Mouse (Mus musculus): Measurements from ENCODE around the gene Chchd6. TPM values are rescaled to one million over a fixed set of nuclear protein-coding genes. Genes with fewer than 3 reads are reported as not detected.

Chchd6 gene
- polyA plus RNA-seq, 1 experiment = 47.9 TPM

DNA sequence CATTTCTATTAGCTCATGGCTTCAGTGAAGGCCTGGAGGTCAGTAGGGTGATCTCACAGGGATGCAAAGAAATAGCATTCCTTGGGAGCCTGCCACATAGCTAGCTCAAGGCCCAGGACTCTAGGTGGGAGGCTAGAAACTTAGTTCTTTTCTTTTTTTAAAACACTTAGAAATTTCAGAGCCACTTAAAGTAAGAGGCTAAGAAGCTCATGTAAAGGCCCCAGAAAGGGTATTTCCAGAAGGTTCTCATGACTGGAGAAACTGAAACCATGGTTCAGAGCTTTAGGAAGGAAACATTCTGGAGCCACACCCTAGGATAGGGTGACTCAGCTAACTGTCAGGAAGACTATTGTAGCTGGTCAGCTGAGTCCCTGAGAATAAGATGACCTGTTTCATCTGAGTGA, 182.0 kb downstream of the Chchd6 start:
- H3K27me3 ChIP-seq (ENCODE audit: control insufficient read depth, insufficient read depth, low read length) = no peaks in the 10 kb centered on the region
- no peak for DNase-seq
- no peak overlapping the region for H3K4me3 ChIP-seq (ENCODE audit: control insufficient read depth, insufficient read depth, low read length)
- no peak overlapping the region for H3K27ac ChIP-seq (ENCODE audit: control insufficient read depth, insufficient read depth, low read length)
- H3K4me1 ChIP-seq (replicated peaks; ENCODE audit: control insufficient read depth, insufficient read depth, low read length) = no peaks in the 10 kb centered on the region
- TF ChIP-seq CTCF (IDR thresholded peaks at IDR 0.05; ENCODE audit: borderline replicate concordance, control insufficient read depth, extremely low read depth, insufficient read depth, low read length, poor library complexity) = no peak
- TF ChIP-seq POLR2A (IDR thresholded peaks at IDR 0.05; ENCODE audit: control insufficient read depth, extremely low read depth, insufficient read depth, low read length, poor library complexity) = no peak
- H3K36me3 ChIP-seq (ENCODE audit: control insufficient read depth, insufficient read depth, low read length) = no peaks in the 10 kb centered on the region

GRCm38 (mm10) chr6:89412562-89412961, 182.9 kb downstream of the Chchd6 start:
- TF ChIP-seq CTCF (IDR thresholded peaks at IDR 0.05; ENCODE audit: borderline replicate concordance, control insufficient read depth, extremely low read depth, insufficient read depth, low read length, poor library complexity) (no peak), POLR2A (IDR thresholded peaks at IDR 0.05; ENCODE audit: control insufficient read depth, extremely low read depth, insufficient read depth, low read length, poor library complexity) (no peak)
- Histone ChIP-seq H3K36me3 (ENCODE audit: control insufficient read depth, insufficient read depth, low read length) (no peaks in the 10 kb centered on the region), H3K27me3 (ENCODE audit: control insufficient read depth, insufficient read depth, low read length) (no peaks in the 10 kb centered on the region), H3K27ac (ENCODE audit: control insufficient read depth, insufficient read depth, low read length) (no peak overlapping the region), H3K4me1 (replicated peaks; ENCODE audit: control insufficient read depth, insufficient read depth, low read length) (no peaks in the 10 kb centered on the region), H3K4me3 (ENCODE audit: control insufficient read depth, insufficient read depth, low read length) (no peak overlapping the region)
- DNase-seq = no peak
- WGBS = 85% methylated on average over 1 of the region's 1 CpGs

GRCm38 (mm10) chr6:89409041-89409440, 186.4 kb downstream of the Chchd6 start:
- Histone ChIP-seq H3K4me1 (replicated peaks; ENCODE audit: control insufficient read depth, insufficient read depth, low read length) (no peaks in the 10 kb centered on the region), H3K36me3 (ENCODE audit: control insufficient read depth, insufficient read depth, low read length) (no peaks in the 10 kb centered on the region), H3K27ac (ENCODE audit: control insufficient read depth, insufficient read depth, low read length) (no peak overlapping the region), H3K4me3 (ENCODE audit: control insufficient read depth, insufficient read depth, low read length) (no peak overlapping the region), H3K27me3 (ENCODE audit: control insufficient read depth, insufficient read depth, low read length) (no peaks in the 10 kb centered on the region)
- 93% methylated on average over 1 of the region's 1 CpGs for WGBS
- DNase-seq = no peak
- TF ChIP-seq CTCF (IDR thresholded peaks at IDR 0.05; ENCODE audit: borderline replicate concordance, control insufficient read depth, extremely low read depth, insufficient read depth, low read length, poor library complexity) (no peak), POLR2A (IDR thresholded peaks at IDR 0.05; ENCODE audit: control insufficient read depth, extremely low read depth, insufficient read depth, low read length, poor library complexity) (no peak)

DNA sequence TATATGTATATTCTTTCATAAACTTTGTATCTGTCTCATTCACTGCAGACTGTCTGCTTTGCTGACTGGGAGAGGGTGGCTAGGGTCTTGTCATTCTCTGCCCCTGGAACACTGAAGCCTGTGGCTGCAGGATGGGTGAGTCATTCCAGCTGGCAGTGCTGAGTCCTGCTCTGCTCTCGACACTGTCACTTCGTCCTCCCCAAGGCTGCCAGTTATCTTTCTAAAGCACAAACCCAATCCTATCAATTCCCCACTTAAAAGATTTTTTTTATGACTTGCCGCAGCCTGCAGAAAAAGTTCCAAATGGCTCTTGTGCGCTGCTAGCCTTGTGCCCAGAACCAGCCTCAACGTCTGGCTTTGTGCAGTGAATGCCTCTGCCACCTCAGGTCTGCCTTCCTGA, 187.2 kb downstream of the Chchd6 start:
- Histone ChIP-seq H3K27me3 (ENCODE audit: control insufficient read depth, insufficient read depth, low read length) (no peaks in the 10 kb centered on the region), H3K4me1 (replicated peaks; ENCODE audit: control insufficient read depth, insufficient read depth, low read length) (no peaks in the 10 kb centered on the region), H3K27ac (ENCODE audit: control insufficient read depth, insufficient read depth, low read length) (no peak overlapping the region), H3K4me3 (ENCODE audit: control insufficient read depth, insufficient read depth, low read length) (no peak overlapping the region), H3K36me3 (ENCODE audit: control insufficient read depth, insufficient read depth, low read length) (no peaks in the 10 kb centered on the region)
- WGBS = 95% methylated on average over 5 of the region's 5 CpGs
- DNase-seq = no peak
- TF ChIP-seq CTCF (IDR thresholded peaks at IDR 0.05; ENCODE audit: borderline replicate concordance, control insufficient read depth, extremely low read depth, insufficient read depth, low read length, poor library complexity) = no peak
- no peak for TF ChIP-seq POLR2A (IDR thresholded peaks at IDR 0.05; ENCODE audit: control insufficient read depth, extremely low read depth, insufficient read depth, low read length, poor library complexity)

DNA sequence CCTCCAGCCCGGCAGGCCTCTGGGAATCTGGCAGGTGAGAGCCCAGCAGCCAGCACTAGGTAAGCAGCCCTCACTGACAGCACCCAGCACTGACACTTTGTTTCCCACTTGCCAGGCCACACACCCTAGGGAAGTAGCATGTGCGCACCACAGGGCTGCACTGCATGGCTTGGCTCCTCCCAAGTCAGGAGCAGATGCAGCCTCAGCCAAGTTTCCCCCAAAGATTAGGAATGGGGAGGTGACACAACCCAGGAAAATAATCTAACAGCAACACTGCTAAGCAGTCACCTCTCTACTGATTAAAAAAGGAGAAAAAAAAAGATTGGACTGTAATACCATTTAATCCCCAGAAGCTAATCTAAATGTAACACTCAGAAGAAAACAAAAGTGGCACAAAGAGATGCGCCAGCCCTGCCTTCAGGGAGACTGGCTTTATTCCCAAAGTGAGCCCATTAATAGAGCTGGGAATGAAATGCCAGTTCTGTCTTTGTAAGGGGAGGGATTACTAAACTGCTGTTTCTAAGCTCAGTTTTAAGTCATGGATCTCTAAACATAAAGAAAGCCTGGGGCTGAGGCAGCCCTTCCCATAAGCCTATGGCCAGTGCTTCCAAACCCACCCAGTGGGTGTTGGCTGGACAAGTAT, 188.1 kb downstream of the Chchd6 start:
- H3K27me3 ChIP-seq (ENCODE audit: control insufficient read depth, insufficient read depth, low read length) = no peaks in the 10 kb centered on the region
- H3K4me1 ChIP-seq (replicated peaks; ENCODE audit: control insufficient read depth, insufficient read depth, low read length) = no peaks in the 10 kb centered on the region
- TF ChIP-seq POLR2A (IDR thresholded peaks at IDR 0.05; ENCODE audit: control insufficient read depth, extremely low read depth, insufficient read depth, low read length, poor library complexity) (no peak), CTCF (IDR thresholded peaks at IDR 0.05; ENCODE audit: borderline replicate concordance, control insufficient read depth, extremely low read depth, insufficient read depth, low read length, poor library complexity) (no peak)
- H3K27ac ChIP-seq (ENCODE audit: control insufficient read depth, insufficient read depth, low read length) = no peak overlapping the region
- no peak for DNase-seq
- no peak overlapping the region for H3K4me3 ChIP-seq (ENCODE audit: control insufficient read depth, insufficient read depth, low read length)
- 96% methylated on average over 3 of the region's 3 CpGs for WGBS
- H3K36me3 ChIP-seq (ENCODE audit: control insufficient read depth, insufficient read depth, low read length) = no peaks in the 10 kb centered on the region

DNA sequence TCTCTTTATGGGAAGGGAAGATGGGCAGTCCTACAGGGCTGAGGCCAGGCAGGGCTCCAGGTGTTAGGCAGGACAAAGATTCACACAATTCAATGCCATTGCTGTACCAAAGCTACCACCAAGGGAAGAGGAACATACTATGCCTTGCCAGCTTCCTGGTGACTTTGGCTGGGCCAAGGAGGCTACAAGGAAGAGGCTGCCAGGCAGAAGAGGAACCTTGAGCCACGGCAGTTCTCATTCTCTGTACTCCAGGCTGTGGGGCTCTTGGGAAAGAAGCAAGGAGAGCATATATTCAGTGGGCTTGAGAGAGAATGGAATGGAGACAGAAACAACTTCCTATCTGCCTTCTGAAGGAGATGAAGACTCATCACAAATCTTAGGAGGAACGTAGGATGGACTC, 190.5 kb downstream of the Chchd6 start:
- WGBS = 77% methylated on average over 2 of the region's 2 CpGs
- no peaks in the 10 kb centered on the region for H3K4me1 ChIP-seq (replicated peaks; ENCODE audit: control insufficient read depth, insufficient read depth, low read length)
- DNase-seq = no peak
- no peak overlapping the region for H3K27ac ChIP-seq (ENCODE audit: control insufficient read depth, insufficient read depth, low read length)
- no peaks in the 10 kb centered on the region for H3K36me3 ChIP-seq (ENCODE audit: control insufficient read depth, insufficient read depth, low read length)
- TF ChIP-seq POLR2A (IDR thresholded peaks at IDR 0.05; ENCODE audit: control insufficient read depth, extremely low read depth, insufficient read depth, low read length, poor library complexity) = no peak
- no peak for TF ChIP-seq CTCF (IDR thresholded peaks at IDR 0.05; ENCODE audit: borderline replicate concordance, control insufficient read depth, extremely low read depth, insufficient read depth, low read length, poor library complexity)
- H3K27me3 ChIP-seq (ENCODE audit: control insufficient read depth, insufficient read depth, low read length) = no peaks in the 10 kb centered on the region
- no peak overlapping the region for H3K4me3 ChIP-seq (ENCODE audit: control insufficient read depth, insufficient read depth, low read length)
